Mouse (Mus musculus) CD4-positive helper T cell, adult 2 months (primary cell): ENCODE measurements around the gene Hist1h2bm.

Source experiments
- DNase-seq: peaks from one replicate; pipeline ENCODE4 v3.0.0-alpha.2; 2012; ENCODE audit warnings: low read depth, missing footprints, low spot score

The Hist1h2bm gene

GRCm38 (mm10) chr13:21727948-21728572 lies 6.2 kb downstream of the Hist1h2bm start:
- no peak for DNase-seq

- DNase-seq: no peak
Observed at GRCm38 (mm10) chr13:21729544-21729943, 7.7 kb downstream of the Hist1h2bm start.

DNA sequence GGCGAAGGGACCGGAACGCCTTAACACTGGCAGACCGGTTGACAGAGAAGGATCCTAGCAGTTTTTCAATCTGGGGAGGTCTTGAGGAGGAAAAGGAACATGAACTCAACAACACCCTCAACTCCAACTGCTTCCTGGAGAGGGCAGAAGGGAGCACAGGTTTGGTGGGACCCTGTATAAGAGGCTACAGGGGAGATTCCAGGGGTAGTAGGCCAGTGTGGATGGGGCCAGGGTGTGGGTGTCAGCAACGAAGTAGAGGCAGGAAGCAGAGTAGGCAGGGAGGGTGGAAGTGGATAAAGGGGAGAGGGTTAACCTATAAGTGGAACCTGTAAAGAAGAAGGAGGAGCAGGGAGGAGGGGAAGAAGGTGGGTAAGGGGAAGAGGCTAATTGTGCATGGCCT lies 11.6 kb downstream of the Hist1h2bm start:
- no peak for DNase-seq

- DNase-seq: peak; percentile 81
Observed at GRCm38 (mm10) chr13:21734010-21734905, 12.4 kb downstream of the Hist1h2bm start.

- DNase-seq: peak; percentile 83
Observed at GRCm38 (mm10) chr13:21734906-21735767, 13.3 kb downstream of the Hist1h2bm start, which contains the start of gene Hist1h4j. TSS of gene Hist1h4j (plus strand) at chr13:21735064.

DNA sequence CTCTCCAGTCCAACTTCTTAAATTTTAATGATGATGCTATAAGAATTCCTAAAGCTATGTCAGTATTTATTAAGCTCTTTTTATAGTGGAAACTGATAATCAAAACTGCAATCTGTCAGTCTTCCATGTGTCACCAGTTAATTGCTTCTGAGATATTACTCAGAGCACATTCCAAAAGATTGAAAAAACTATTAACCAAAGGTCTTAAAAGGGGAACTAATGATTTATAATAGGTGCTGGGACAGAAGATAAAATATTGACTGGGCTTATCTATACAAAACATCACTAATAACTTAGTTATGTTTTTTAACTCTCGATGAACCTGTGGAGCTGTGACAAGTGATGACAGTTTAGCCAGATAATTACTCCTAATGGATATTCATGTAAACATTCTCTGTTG lies 23.2 kb downstream of the Hist1h2bm start:
- no peak for DNase-seq

- DNase-seq: peak; percentile 56
Observed at GRCm38 (mm10) chr13:21749387-21750158, 27.7 kb downstream of the Hist1h2bm start.

DNA sequence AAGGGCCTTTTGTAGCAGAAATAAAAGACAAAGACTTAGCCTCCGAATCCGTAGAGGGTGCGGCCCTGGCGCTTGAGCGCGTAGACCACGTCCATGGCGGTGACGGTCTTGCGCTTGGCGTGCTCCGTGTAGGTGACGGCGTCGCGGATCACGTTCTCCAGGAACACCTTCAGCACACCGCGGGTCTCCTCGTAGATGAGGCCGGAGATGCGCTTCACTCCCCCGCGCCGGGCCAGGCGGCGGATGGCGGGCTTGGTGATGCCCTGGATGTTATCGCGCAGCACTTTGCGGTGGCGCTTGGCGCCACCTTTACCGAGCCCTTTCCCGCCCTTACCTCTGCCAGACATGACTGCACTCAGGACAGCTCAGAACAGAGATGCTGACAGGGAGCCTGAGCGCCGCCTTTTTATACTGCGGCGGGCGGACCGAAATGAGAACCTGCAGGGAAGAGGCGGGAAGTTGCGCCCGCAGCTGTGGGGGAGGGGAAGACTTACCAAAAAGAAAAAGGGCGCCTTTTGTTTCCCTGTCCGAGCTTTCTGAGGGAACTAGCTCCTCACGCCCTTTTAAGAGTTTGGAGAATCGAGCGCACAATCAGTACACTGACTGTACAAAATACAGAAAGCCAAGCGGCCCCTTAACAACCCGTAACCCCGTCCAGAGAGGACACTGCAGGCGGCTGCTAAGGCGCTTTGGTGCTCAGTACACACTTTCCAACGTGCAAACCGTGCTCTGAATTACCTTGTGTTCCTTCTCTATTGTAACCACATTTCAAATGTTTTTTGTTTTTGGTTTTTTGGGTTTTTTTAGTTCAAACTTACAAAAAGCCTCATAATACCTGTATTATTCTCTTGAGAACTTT lies 28.5 kb downstream of the Hist1h2bm start, which contains the start of gene Hist1h4k:
TSS of gene Hist1h4k (minus strand) at position 347 of the 859 bp plus-strand sequence.
- peak; percentile 90 for DNase-seq

DNA sequence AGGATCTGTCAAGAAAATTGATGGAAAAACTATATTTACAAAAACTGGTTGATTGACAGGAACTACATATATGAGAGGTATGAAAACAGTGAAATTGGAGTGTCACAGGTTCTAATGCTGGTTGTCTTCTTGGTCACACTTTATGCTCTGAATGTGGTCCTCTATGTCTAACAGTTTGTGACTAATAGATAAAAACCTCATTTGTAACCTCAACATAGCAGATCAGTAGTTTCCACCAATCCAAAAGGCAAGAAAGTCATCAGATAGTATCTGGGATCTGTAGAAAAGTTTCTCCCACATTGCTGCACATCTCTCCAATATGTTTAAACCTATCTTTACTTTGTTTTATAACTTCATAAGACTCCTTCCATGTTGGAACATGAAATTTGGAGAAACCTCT lies 29.6 kb downstream of the Hist1h2bm start:
- no peak for DNase-seq

DNA sequence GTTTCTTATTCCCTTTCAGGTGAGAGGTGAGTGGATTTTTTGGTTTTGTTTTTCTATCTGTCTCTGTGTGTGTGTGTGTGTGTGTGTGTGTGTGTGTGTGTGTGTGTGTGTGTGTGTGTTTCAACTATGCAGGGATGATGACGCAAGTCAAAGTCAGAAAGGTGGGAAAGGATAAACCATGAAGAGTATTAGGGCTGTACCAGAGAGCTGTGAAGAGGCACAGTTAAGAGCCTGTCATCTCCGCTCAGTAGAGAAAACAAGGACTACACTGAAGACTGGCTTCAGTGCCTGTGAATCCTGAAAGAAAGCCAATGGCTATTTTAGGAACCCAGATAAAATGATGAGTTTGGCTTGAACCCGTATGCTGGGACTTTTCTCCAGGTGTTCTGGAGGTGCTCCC lies 30.0 kb downstream of the Hist1h2bm start:
- no peak for DNase-seq

- no peak for DNase-seq
Observed at GRCm38 (mm10) chr13:21752356-21752755, 30.5 kb downstream of the Hist1h2bm start.

- peak; percentile 15 for DNase-seq
Observed at GRCm38 (mm10) chr13:21753051-21753523, 31.2 kb downstream of the Hist1h2bm start.

GRCm38 (mm10) chr13:21753524-21754285 lies 31.9 kb downstream of the Hist1h2bm start, which contains the start of the genes Hist1h2ak and Hist1h2bn:
TSS of gene Hist1h2ak (minus strand) at chr13:21753827.
TSS of gene Hist1h2bn (plus strand) at chr13:21754123.
- peak; percentile 92 for DNase-seq

GRCm38 (mm10) chr13:21754294-21755001 lies 32.6 kb downstream of the Hist1h2bm start:
- DNase-seq: peak; percentile 62

- no peak for DNase-seq
Observed at GRCm38 (mm10) chr13:21755707-21756106, 33.9 kb downstream of the Hist1h2bm start.
